Mouse (Mus musculus) spleen, adult 2 months (tissue): Measurements from ENCODE around the gene Lig1.

ENCODE experiments used
- CTCF ChIP-seq: fragments of 200-500 bp; IDR thresholded peaks from 2 replicates; pipeline ENCODE4 v1.5.1; 2011; ENCODE audit warnings: mild to moderate bottlenecking, inconsistent platforms; ENCODE audit not compliant: insufficient read depth, insufficient read length, insufficient replicate concordance; ENCODE audit errors: extremely low read depth
- POLR2A ChIP-seq: fragments of 200-500 bp; IDR thresholded peaks from 2 replicates; pipeline ENCODE4 v1.6.1; 2011; ENCODE audit warnings: low read depth, low read length, inconsistent platforms

DNA sequence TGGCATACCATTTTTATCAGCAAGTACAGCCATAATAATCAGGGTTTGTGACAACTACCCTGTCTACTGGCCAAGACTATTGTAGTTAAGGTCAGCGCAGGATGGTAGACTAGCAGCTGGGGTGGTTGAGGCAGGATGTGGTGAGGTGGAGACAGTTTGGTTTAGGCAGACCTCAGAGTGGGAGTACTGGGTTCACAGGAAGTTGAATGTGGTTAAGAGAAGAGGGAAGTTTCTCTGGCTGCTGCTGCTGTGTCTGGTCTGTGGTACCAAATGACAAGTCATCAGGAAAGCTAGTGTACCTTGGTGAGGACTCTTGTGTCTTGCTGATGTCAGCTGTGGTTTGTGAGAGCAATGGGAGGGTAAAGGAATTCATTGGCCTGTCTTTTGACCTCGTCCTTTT is 25.7 kb downstream of the Lig1 start:
- no peak for TF ChIP-seq POLR2A
- TF ChIP-seq CTCF: no peak
